Mouse (Mus musculus) embryonic facial prominence, embryonic 15.5 days (tissue): ENCODE measurements around the gene Popdc2. TPM values are rescaled to one million over a fixed set of nuclear protein-coding genes. Genes with fewer than 3 reads are reported as not detected.
"Not testable (repeated sequence)": the region's sequence is repeated elsewhere in the genome, so short reads cannot be mapped to it uniquely, and the experiment has no call there.

Source experiments
- ATAC-seq: fragments of 200-750 bp; cut with Nextera tagmentation; 2 replicates; pipeline ENCODE4 v1.8.0; 2017; ENCODE audit warnings: low read depth, moderate TSS enrichment; ENCODE audit not compliant: insufficient number of reproducible peaks, low FRiP score, low TSS enrichment
- H3K27ac ChIP-seq: fragments of 300-500 bp; sonication (generic); replicated peaks from 2 replicates; pipeline ENCODE4 v1.5.1; 2015; ENCODE audit warnings: mild to moderate bottlenecking, inconsistent platforms
- H3K27me3 ChIP-seq: fragments of 300-500 bp; sonication (generic); 2 replicates; pipeline ENCODE4 v1.6.1; 2015; ENCODE audit warnings: inconsistent platforms
- H3K36me3 ChIP-seq: fragments of 300-500 bp; sonication (generic); 2 replicates; pipeline ENCODE4 v1.6.1; 2015; ENCODE audit warnings: mild to moderate bottlenecking, inconsistent platforms
- H3K4me1 ChIP-seq: fragments of 300-500 bp; sonication (generic); 2 replicates; pipeline ENCODE4 v1.6.1; 2015; ENCODE audit warnings: inconsistent platforms
- H3K4me2 ChIP-seq: fragments of 300-500 bp; sonication (generic); replicated peaks from 2 replicates; pipeline ENCODE4 v1.6.1; 2015; ENCODE audit warnings: mild to moderate bottlenecking, inconsistent platforms
- H3K4me3 ChIP-seq: fragments of 300-500 bp; sonication (generic); replicated peaks from 2 replicates; pipeline ENCODE4 v1.5.1; 2015; ENCODE audit warnings: mild to moderate bottlenecking, inconsistent platforms
- H3K9ac ChIP-seq: fragments of 300-500 bp; sonication (generic); 2 replicates; pipeline ENCODE4 v1.6.1; 2015; ENCODE audit warnings: inconsistent platforms
- H3K9me3 ChIP-seq: fragments of 300-500 bp; sonication (generic); replicated peaks from 2 replicates; pipeline ENCODE4 v1.6.1; 2016; ENCODE audit warnings: inconsistent platforms
- WGBS: fragments of 180-500 bp; shearing (Covaris S2); methylation state at CpG from one replicate; pipeline ENCODE4 v1.1.7; 2015; 5-methylcytosine and 5-hydroxymethylcytosine counted together
- polyA plus RNA-seq: library from polyadenylated mRNA; unstranded; fragments of >200 nt; fragmentation: Nextera tagmentation; extraction: Ambion mirVana; gene quantifications from 2 replicates; pipeline ENCODE4 v1.2.1, GENCODE M21; 2015

Gene Popdc2
- polyA plus RNA-seq = 5.2 and 9.7 TPM in 2 replicates

- H3K36me3 ChIP-seq = no peaks in the 10 kb centered on the region
Observed at GRCm38 (mm10) chr16:38361933-38362332, at the start of gene Popdc2. TSS of gene Popdc2 (plus strand) at chr16:38362209.

GRCm38 (mm10) chr16:38318492-38318891 is 43.5 kb upstream of the Popdc2 start:
- ATAC-seq = no peak
- Histone ChIP-seq H3K36me3 (no peaks in the 10 kb centered on the region), H3K27me3 (no peaks in the 10 kb centered on the region), H3K4me3 (no peak overlapping the region), H3K27ac (no peak overlapping the region), H3K9me3 (no peaks in the 10 kb centered on the region), H3K4me1 (no peaks in the 10 kb centered on the region), H3K9ac (no peak overlapping the region), H3K4me2 (no peak overlapping the region)
- WGBS = 68% methylated on average over 9 of the region's 9 CpGs

More at GRCm38 (mm10) chr16:38361933-38362332, at the start of gene Popdc2:
- no peak for ATAC-seq
- Histone ChIP-seq H3K27me3 (no peaks in the 10 kb centered on the region), H3K4me3 (no peak within 1 kb of the TSS), H3K9me3 (no peaks in the 10 kb centered on the region), H3K27ac (no peak within 1 kb of the TSS; the same call in 1 of the 2 replicates), H3K9ac (no peak within 1 kb of the TSS), H3K4me1 (peaks cover 9% of the 10 kb centered on the region; the same call in 1 of the 2 replicates), H3K4me2 (no peak within 1 kb of the TSS)
- WGBS = 37% methylated on average over 10 of the region's 10 CpGs

DNA sequence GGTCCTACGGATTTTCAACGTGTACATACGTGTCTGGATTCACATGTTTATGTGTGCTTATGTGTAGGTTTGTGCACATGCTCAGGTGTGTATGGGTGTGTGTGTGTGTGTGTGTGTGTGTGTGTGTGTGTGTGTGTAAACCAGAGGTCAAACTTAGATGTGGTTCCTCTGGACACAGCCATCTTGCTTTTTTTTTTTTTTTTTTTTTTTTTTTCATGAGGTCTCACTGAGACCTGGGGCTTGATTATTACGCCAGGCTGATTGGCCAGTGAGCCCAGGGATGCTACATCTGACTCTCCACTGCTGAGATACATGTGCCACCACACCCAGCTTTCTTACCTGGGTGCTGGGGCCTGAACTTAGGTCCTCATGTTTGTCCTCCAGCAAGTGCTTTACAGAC is 42.9 kb upstream of the Popdc2 start:
- no peak overlapping the region for H3K4me3 ChIP-seq

DNA sequence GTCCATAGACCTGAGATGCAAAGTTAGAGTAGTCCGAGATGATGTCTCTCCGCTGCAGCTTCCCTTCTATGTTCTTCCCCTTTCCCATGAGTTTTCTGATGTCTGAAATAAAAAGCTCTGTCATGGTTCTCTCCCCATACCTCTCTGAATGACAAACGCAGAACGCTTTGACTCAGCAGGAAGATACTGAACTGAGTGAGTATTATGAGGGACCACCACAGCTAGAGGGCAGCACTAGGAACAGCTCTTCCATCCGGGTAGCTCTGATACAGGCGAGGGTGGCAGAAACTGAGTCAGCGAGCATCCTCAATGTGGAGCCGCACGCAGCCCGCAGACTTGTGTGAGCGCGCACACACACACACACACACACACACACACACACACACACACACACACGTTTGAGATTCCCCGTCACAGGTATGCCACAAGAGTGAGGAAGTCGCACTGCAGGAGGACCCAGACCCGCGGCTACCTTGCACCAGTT is 40.5 kb upstream of the Popdc2 start:
- Histone ChIP-seq H3K36me3 (no peaks in the 10 kb centered on the region), H3K27me3 (no peaks in the 10 kb centered on the region), H3K9me3 (no peaks in the 10 kb centered on the region), H3K4me2 (peak overlapping the region; percentile 39; the same call in 1 of the 2 replicates), H3K4me1 (no peaks in the 10 kb centered on the region), H3K9ac (no peak overlapping the region), H3K4me3 (no peak overlapping the region), H3K27ac (no peak overlapping the region)
- ATAC-seq = no peak
- 30% methylated on average over 17 of the region's 17 CpGs for WGBS

More for the DNA sequence above, 42.9 kb upstream of the Popdc2 start:
- Histone ChIP-seq H3K27ac (no peak overlapping the region), H3K4me2 (no peak overlapping the region), H3K36me3 (no peaks in the 10 kb centered on the region), H3K27me3 (no peaks in the 10 kb centered on the region), H3K9ac (no peak overlapping the region), H3K9me3 (no peaks in the 10 kb centered on the region), H3K4me1 (no peaks in the 10 kb centered on the region)
- 92% methylated on average over 4 of the region's 4 CpGs for WGBS
- no peak for ATAC-seq

DNA sequence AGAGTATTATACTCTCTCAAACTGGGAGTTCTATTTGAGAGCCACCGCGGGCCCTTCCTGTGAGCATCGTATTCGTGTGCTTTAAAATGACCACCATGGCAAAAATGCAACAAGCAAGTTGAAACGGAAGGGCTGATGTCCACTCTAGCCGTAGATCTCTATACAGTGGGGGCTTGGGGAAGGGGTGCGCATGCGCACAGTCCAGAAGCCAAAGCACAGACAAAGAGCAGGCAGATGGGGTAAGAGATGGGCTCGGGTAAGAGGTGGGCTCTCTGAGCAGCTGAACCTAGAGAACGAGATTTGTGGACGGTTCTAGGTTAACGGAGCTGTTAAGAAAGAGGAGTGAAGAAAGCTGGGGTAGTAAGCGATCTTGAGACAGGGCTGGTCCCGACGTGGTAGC is 37.7 kb upstream of the Popdc2 start:
- no peak for ATAC-seq
- no peak overlapping the region for H3K27ac ChIP-seq
- no peaks in the 10 kb centered on the region for H3K9me3 ChIP-seq
- WGBS = 90% methylated on average over 15 of the region's 15 CpGs
- H3K27me3 ChIP-seq = no peaks in the 10 kb centered on the region
- H3K4me2 ChIP-seq = no peak overlapping the region
- H3K4me3 ChIP-seq = no peak overlapping the region
- no peaks in the 10 kb centered on the region for H3K36me3 ChIP-seq
- H3K9ac ChIP-seq = no peak overlapping the region
- H3K4me1 ChIP-seq = no peaks in the 10 kb centered on the region

DNA sequence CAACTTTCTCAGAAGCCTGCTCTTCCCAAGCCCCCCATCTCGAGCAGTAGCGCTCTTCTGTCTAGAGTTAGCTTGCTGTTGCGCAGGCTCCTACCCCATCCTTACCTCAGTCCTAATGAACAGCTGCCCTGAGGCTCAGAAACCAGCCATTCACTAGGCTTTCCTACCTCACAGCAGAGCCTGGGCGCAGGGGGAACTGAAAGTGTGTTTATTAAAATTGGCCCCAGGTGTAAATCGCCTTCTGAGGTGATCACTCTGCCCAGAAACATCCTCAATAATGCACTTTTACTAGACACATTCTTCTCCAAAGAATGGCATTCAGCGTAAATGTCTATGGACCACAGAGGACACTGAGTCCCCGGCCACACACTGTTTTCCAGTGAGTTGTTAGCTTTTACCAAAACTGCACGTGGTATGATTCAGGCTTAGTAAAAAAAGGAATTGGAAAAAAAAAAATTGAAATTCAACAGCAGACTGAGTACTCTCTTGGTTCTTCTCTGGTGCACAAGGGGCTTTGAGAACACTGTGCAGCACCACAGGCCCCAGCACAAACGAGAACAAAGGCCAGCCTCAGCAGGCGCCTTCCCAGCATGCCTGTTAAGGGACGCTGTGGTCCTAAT is 35.1 kb upstream of the Popdc2 start:
- no peak overlapping the region for H3K4me3 ChIP-seq
- no peak overlapping the region for H3K27ac ChIP-seq
- no peak overlapping the region for H3K9ac ChIP-seq
- no peaks in the 10 kb centered on the region for H3K4me1 ChIP-seq
- no peaks in the 10 kb centered on the region for H3K9me3 ChIP-seq
- H3K4me2 ChIP-seq = no peak overlapping the region
- WGBS = 81% methylated on average over 11 of the region's 11 CpGs
- ATAC-seq = no peak
- no peaks in the 10 kb centered on the region for H3K36me3 ChIP-seq
- H3K27me3 ChIP-seq = no peaks in the 10 kb centered on the region

- Histone ChIP-seq H3K9ac (no peak overlapping the region), H3K4me2 (no peak overlapping the region), H3K27ac (no peak overlapping the region), H3K4me3 (no peak overlapping the region), H3K27me3 (no peaks in the 10 kb centered on the region), H3K9me3 (no peaks in the 10 kb centered on the region), H3K36me3 (no peaks in the 10 kb centered on the region), H3K4me1 (no peaks in the 10 kb centered on the region)
- no peak for ATAC-seq
- WGBS = 86% methylated on average over 3 of the region's 3 CpGs
Observed at GRCm38 (mm10) chr16:38329340-38329739, 32.7 kb upstream of the Popdc2 start.

GRCm38 (mm10) chr16:38334431-38334830 is 27.6 kb upstream of the Popdc2 start:
- no peak for ATAC-seq
- Histone ChIP-seq H3K27ac (no peak overlapping the region), H3K9ac (no peak overlapping the region), H3K27me3 (no peaks in the 10 kb centered on the region), H3K4me3 (no peak overlapping the region), H3K9me3 (no peaks in the 10 kb centered on the region), H3K4me1 (no peaks in the 10 kb centered on the region), H3K4me2 (no peak overlapping the region), H3K36me3 (no peaks in the 10 kb centered on the region)
- 29% methylated on average over 6 of the region's 6 CpGs for WGBS

GRCm38 (mm10) chr16:38338077-38338476 is 23.9 kb upstream of the Popdc2 start:
- ATAC-seq, H3K9me3 ChIP-seq, H3K27me3 ChIP-seq, H3K4me3 ChIP-seq, H3K4me1 ChIP-seq, H3K9ac ChIP-seq, H3K4me2 ChIP-seq, H3K27ac ChIP-seq, H3K36me3 ChIP-seq: not testable (repeated sequence)
- WGBS = 86% methylated on average over 4 of the region's 4 CpGs

GRCm38 (mm10) chr16:38341396-38342324 is 20.3 kb upstream of the Popdc2 start, which contains the start of gene Maats1:
TSS of gene Maats1 (minus strand) at chr16:38342143.
- peak within 1 kb of the TSS; percentile 12; the same call in 1 of the 2 replicates for H3K9ac ChIP-seq
- H3K9me3 ChIP-seq = no peaks in the 10 kb centered on the region
- 8% methylated on average over 30 of the region's 30 CpGs for WGBS
- H3K27me3 ChIP-seq = no peaks in the 10 kb centered on the region
- no peaks in the 10 kb centered on the region for H3K36me3 ChIP-seq
- no peak within 1 kb of the TSS for H3K27ac ChIP-seq
- peak within 1 kb of the TSS; percentile 72 for H3K4me2 ChIP-seq
- peak within 1 kb of the TSS; percentile 38 for H3K4me3 ChIP-seq
- peaks cover 7% of the 10 kb centered on the region for H3K4me1 ChIP-seq
- peak; percentile 80 for ATAC-seq

GRCm38 (mm10) chr16:38344941-38345725 is 16.9 kb upstream of the Popdc2 start:
- H3K27ac ChIP-seq = no peak overlapping the region
- H3K9ac ChIP-seq = no peak overlapping the region
- no peak overlapping the region for H3K4me2 ChIP-seq
- H3K27me3 ChIP-seq = no peaks in the 10 kb centered on the region
- no peak overlapping the region for H3K4me3 ChIP-seq
- ATAC-seq = no peak
- WGBS = 81% methylated on average over 3 of the region's 3 CpGs
- no peaks in the 10 kb centered on the region for H3K9me3 ChIP-seq
- H3K36me3 ChIP-seq = peaks cover 4% of the 10 kb centered on the region
- peaks cover 13% of the 10 kb centered on the region for H3K4me1 ChIP-seq
